Mouse (Mus musculus): ENCODE results near the gene Svip.

GRCm38 (mm10) chr7:52006296-52006630, 445 bp upstream of the Svip start:
- no peak for TF ChIP-seq GABPA (IDR thresholded peaks at IDR 0.05; ENCODE audit: insufficient replicate concordance, low read depth, low read length)
- TF ChIP-seq POLR2A (IDR thresholded peaks at IDR 0.05; ENCODE audit: low read depth, low read length) = no peak
- no peak for TF ChIP-seq ZNF384 (IDR thresholded peaks at IDR 0.05; ENCODE audit: low read depth, low read length)
- TF ChIP-seq JUN (IDR thresholded peaks at IDR 0.05; ENCODE audit: insufficient read depth, low read depth, low read length) = no peak
- no peak for TF ChIP-seq UBTF (IDR thresholded peaks at IDR 0.05; ENCODE audit: low read depth, low read length)
- TF ChIP-seq ETS1 (conservative IDR thresholded peaks at IDR 0.05; ENCODE audit: low read depth, low read length) = no peak
- no peak for TF ChIP-seq POLR2AphosphoS2 (IDR thresholded peaks at IDR 0.05; ENCODE audit: low read depth, low read length)
- TF ChIP-seq CTCF (conservative IDR thresholded peaks at IDR 0.05 in 1 of 2, IDR thresholded peaks at IDR 0.05 in 1 of 2; ENCODE audit: low read depth in 2 of 2, low read length in 2 of 2) = no peak
- TF ChIP-seq NELFE (IDR thresholded peaks at IDR 0.05; ENCODE audit: low read depth, low read length) = no peak
